Mouse (Mus musculus) intestine, embryonic 15.5 days (tissue): ENCODE results near the gene Commd2. TPM values are rescaled to one million over a fixed set of nuclear protein-coding genes. Genes with fewer than 3 reads are reported as not detected.
A peak's percentile ranks its signal among the peaks of the same experiment; 100 is the strongest.

Experiments
- ATAC-seq: fragments of 200-750 bp; cut with Nextera tagmentation; 2 replicates; pipeline ENCODE4 v1.8.0; 2017; ENCODE audit warnings: moderate TSS enrichment, moderate library complexity
- H3K27ac ChIP-seq: fragments of 300-500 bp; sonication (generic); 2 replicates; pipeline ENCODE4 v1.5.1; 2015; ENCODE audit warnings: mild to moderate bottlenecking, inconsistent platforms
- H3K27me3 ChIP-seq: fragments of 300-500 bp; sonication (generic); replicated peaks from 2 replicates; pipeline ENCODE4 v1.6.1; 2015; ENCODE audit warnings: inconsistent platforms
- H3K36me3 ChIP-seq: fragments of 300-500 bp; sonication (generic); 2 replicates; pipeline ENCODE4 v1.6.1; 2015; ENCODE audit warnings: inconsistent platforms
- H3K4me1 ChIP-seq: fragments of 300-500 bp; sonication (generic); replicated peaks from 2 replicates; pipeline ENCODE4 v1.6.1; 2015; ENCODE audit warnings: inconsistent platforms
- H3K4me2 ChIP-seq: fragments of 300-500 bp; sonication (generic); replicated peaks from 2 replicates; pipeline ENCODE4 v1.6.1; 2015; ENCODE audit warnings: mild to moderate bottlenecking, inconsistent platforms
- H3K4me3 ChIP-seq: fragments of 300-500 bp; sonication (generic); replicated peaks from 2 replicates; pipeline ENCODE4 v1.5.1; 2015; ENCODE audit warnings: inconsistent platforms
- H3K9ac ChIP-seq: fragments of 300-500 bp; sonication (generic); 2 replicates; pipeline ENCODE4 v1.6.1; 2015; ENCODE audit warnings: inconsistent platforms
- H3K9me3 ChIP-seq: fragments of 300-500 bp; sonication (generic); 2 replicates; pipeline ENCODE4 v1.6.1; 2016; ENCODE audit warnings: inconsistent platforms
- whole genome bisulfite sequencing: fragments of 180-500 bp; shearing (Covaris S2); methylation state at CpG from one replicate; pipeline ENCODE4 v1.1.7; 2015; 5-methylcytosine and 5-hydroxymethylcytosine counted together
- polyA plus RNA-seq: library from polyadenylated mRNA; unstranded; fragments of >200 nt; fragmentation: Nextera tagmentation; extraction: Ambion mirVana; gene quantifications from 2 replicates; pipeline ENCODE4 v1.2.1, GENCODE M21; 2015

The Commd2 gene
- polyA plus RNA-seq, 1 experiment from 2014 or later, result 79.6 TPM

DNA sequence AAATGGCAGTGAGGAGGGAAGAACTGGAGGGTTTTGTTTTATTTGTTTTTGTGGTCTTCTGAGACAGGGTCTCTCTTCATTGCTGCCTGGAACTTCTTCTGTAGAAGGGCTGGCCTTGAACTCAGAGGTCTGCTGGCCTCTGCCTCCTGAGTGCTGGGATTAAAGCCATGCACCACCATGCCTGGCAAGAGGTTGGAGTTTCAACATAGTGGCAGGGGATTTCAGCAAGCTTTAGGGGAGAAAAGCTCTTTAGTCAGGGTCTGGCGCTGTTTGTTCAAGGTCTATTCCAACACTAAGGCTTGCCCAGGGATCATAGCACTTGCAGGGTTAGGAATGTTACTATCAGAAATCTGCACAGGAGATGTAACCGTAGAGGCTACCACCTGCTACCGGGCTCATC is 2.1 kb upstream of the Commd2 start:
- H3K4me2 ChIP-seq, result no peak overlapping the region
- 85% methylated on average over 3 of the region's 3 CpGs for WGBS
- no peaks in the 10 kb centered on the region for H3K4me1 ChIP-seq
- ATAC-seq, result no peak
- H3K9ac ChIP-seq, result no peak overlapping the region
- H3K9me3 ChIP-seq, result no peaks in the 10 kb centered on the region
- no peaks in the 10 kb centered on the region for H3K36me3 ChIP-seq
- no peak overlapping the region for H3K4me3 ChIP-seq
- no peaks in the 10 kb centered on the region for H3K27me3 ChIP-seq
- no peak overlapping the region for H3K27ac ChIP-seq

DNA sequence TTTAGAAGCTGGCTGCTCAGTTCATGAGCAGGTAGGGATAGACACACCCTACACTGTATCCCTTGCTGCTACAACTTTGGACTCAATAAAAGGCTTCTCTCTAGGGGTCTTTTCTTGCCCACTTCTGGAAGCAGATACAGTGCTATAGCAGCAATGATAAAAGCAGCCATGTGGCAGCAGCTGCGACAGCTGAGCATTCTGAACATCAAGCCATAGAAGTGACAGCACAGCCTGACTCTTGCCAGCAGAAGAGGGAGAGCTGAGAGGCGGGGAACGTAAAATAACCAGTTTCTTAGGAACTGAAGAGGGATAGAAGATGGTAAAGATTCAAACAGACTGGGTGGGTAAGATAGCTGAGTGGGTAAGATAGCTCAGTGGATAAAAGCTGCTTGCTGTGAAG is 970 bp upstream of the Commd2 start:
- no peaks in the 10 kb centered on the region for H3K27me3 ChIP-seq
- H3K4me3 ChIP-seq, result no peak overlapping the region
- no peak overlapping the region for H3K4me2 ChIP-seq
- WGBS, result 87% methylated on average over 3 of the region's 3 CpGs
- H3K36me3 ChIP-seq, result no peaks in the 10 kb centered on the region
- no peak for ATAC-seq
- H3K27ac ChIP-seq, result no peak overlapping the region
- H3K9ac ChIP-seq, result no peak overlapping the region
- no peaks in the 10 kb centered on the region for H3K4me1 ChIP-seq
- no peaks in the 10 kb centered on the region for H3K9me3 ChIP-seq

DNA sequence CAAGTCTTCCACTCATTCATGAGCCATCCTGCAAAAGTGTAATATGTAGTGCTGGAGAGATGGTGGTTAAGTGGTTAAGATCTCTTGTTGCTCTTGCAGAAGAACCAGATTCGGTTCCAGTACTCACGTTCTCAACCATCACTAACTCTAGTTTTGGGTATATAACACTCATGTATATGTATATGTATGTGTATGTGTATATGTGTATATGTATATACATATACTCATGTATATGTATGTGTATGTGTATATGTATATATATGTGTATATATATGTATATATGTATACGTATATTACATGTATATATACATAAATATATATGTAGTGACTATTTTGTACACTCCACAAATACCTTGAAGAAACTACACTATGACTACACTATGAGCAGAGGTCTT is 347 bp upstream of the Commd2 start:
- peak overlapping the region; percentile 69 for H3K4me3 ChIP-seq
- 70% methylated on average over 3 of the region's 3 CpGs for WGBS
- no peak overlapping the region for H3K27ac ChIP-seq
- peak overlapping the region; percentile 60 for H3K4me2 ChIP-seq
- no peaks in the 10 kb centered on the region for H3K4me1 ChIP-seq
- no peaks in the 10 kb centered on the region for H3K36me3 ChIP-seq
- H3K9ac ChIP-seq, result peak overlapping the region; percentile 78
- H3K27me3 ChIP-seq, result no peaks in the 10 kb centered on the region
- no peaks in the 10 kb centered on the region for H3K9me3 ChIP-seq
- peak; percentile 40 for ATAC-seq

DNA sequence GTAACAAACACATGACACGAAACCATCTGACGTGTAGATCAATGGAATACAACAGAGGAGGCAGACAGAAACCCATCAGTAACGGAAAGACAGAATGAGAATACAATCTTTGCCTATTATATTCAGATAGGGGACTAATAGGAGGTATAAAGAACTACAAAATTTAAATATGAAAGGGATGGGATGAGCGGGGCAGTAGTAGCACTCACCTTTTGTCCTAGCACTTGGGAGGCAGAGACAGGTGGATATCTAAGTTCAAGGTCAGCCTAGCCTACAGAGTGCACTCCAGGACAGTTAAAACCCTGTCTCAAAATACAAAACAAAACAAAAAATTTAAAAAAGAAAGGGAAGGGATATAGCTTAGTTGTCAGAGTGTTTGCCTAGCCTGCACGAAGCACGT is 8.3 kb downstream of the Commd2 start:
- H3K27ac ChIP-seq, result no peak overlapping the region
- H3K9me3 ChIP-seq, result no peaks in the 10 kb centered on the region
- no peaks in the 10 kb centered on the region for H3K36me3 ChIP-seq
- no peaks in the 10 kb centered on the region for H3K27me3 ChIP-seq
- H3K4me1 ChIP-seq, result no peaks in the 10 kb centered on the region
- WGBS, result 92% methylated on average over 6 of the region's 6 CpGs
- no peak overlapping the region for H3K4me2 ChIP-seq
- no peak overlapping the region for H3K4me3 ChIP-seq
- H3K9ac ChIP-seq, result no peak overlapping the region
- ATAC-seq, result no peak

DNA sequence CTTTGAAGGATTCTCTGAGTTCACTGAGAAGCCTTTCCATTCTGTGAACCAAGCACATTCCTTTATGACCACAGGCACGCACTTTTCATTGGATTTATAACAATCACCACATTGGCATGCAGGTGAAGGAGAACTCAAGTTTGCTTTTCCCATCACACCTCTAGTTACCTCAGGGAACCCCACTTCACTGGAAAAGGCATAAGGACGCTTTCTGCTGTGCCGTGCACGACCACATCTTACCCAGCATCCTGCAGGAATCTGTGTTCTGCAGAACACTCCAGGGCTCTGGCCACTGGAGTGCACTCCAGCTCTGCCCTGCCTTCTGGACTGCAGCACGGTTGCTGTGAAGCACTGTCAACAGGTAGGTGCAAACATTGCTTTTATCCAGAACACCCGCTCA is 13.9 kb downstream of the Commd2 start:
- H3K4me2 ChIP-seq, result no peak overlapping the region
- WGBS, result 62% methylated on average over 6 of the region's 6 CpGs

DNA sequence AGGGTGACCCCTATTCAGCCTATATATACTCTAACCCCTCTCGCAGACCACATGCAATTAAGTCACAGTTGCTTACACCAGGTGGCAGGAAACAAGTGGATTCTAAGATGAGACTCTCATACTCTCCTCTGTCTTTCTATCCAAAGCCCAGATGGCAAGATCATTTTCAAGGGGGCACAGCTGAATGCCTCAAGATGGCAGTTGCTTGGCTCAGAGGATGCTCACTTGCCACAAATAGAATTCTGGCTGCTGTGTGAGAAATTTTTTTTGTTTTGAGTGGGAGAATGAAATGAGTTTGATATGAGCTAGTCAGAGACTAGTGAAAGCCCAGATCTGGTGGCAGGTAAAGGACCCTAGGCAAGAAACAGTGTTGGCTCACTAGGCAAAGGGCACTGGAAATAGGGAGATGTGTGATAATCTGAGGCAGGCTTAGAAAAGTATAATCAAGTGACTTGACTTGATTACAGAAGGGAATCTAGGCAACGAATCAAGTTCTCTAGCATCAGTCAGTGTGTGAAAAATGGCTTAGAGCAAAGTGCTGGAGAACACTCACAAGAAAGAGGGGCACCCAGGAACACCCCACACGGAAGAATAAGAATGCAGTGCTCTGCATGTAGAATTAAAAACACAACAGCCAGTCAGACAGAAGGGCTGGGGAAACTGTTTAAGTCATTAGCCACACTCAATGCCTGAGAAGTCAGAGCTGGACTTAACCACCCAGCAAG is 16.6 kb downstream of the Commd2 start:
- no peak overlapping the region for H3K4me3 ChIP-seq
- no peaks in the 10 kb centered on the region for H3K4me1 ChIP-seq
- H3K9me3 ChIP-seq, result no peaks in the 10 kb centered on the region
- no peak overlapping the region for H3K27ac ChIP-seq
- no peak overlapping the region for H3K4me2 ChIP-seq
- no peak for ATAC-seq
- no peaks in the 10 kb centered on the region for H3K36me3 ChIP-seq
- H3K9ac ChIP-seq, result no peak overlapping the region
- no peaks in the 10 kb centered on the region for H3K27me3 ChIP-seq
- WGBS, result 77% methylated on average over 3 of the region's 3 CpGs

More for the DNA sequence above, 13.9 kb downstream of the Commd2 start:
- Histone ChIP-seq H3K36me3 (no peaks in the 10 kb centered on the region), H3K9me3 (no peaks in the 10 kb centered on the region), H3K27ac (no peak overlapping the region), H3K4me3 (no peak overlapping the region), H3K27me3 (no peaks in the 10 kb centered on the region), H3K9ac (no peak overlapping the region), H3K4me1 (no peaks in the 10 kb centered on the region)
- no peak for ATAC-seq

DNA sequence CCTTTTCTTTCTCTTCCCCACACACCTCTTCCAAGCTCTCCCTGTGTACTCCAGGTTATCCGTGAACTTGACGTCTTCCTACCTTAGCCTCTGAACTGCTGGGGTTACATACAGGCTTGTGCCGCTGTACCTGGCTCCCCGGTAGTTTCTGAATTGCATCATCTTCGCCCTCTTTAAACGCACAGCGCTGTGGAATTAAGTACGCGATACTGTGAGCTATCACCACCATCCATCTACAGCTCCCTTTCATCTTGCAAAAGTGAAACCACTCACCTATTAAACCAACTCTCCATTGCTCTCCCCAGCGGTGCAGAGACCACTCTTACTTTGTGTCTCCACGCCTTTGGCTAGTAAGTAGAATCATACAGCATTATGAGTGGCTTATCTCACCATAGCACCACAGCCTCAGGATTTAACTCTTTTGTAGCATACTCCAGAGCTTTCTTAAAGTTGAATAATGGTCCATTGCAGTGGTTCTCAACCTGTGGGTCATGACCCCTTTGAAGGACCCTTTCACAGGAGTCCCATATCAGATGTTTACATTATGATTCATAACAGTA is 24.5 kb downstream of the Commd2 start:
- 63% methylated on average over 11 of the region's 11 CpGs for WGBS
- Histone ChIP-seq H3K27me3 (no peaks in the 10 kb centered on the region), H3K4me1 (no peaks in the 10 kb centered on the region), H3K9me3 (no peaks in the 10 kb centered on the region), H3K36me3 (no peaks in the 10 kb centered on the region), H3K27ac (no peak overlapping the region), H3K4me3 (no peak overlapping the region), H3K9ac (no peak overlapping the region), H3K4me2 (peak overlapping the region; percentile 26; the same call in 1 of the 2 replicates)
- no peak for ATAC-seq

DNA sequence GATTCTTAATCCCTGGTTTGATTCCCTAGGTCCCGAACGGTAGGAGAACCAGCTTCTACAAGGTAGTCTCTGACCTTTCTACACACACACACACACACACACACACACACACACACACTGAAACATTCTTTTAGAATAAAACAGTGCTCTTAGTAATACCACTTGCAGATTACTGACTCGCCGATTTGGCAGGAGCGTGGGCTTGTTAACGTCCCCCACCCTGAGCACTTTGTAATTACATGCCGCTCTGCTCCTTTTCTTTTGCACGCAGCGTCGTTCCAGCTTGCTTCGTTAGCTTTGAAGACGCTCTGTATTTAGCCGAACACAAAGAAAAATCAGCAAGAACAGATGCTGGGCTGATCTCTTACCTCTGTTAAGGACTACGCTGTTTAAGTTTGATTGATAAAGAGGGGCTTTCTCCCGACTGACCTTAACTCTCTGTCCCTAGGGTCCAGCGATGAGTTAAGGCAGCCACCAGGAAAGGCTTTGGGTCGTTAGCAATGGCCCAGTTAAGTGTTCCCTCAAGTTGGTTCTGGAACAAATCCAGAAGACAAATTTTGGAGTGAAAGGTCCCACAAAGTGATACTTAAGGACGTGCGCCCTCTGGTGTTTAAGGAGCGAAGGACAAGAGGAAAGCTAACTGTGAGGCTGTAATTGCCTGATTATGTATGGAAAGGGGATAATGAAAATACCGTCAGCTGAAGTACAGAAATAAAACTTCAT is 26.1 kb downstream of the Commd2 start:
- H3K27me3 ChIP-seq, result no peaks in the 10 kb centered on the region
- WGBS, result 35% methylated on average over 21 of the region's 21 CpGs
- H3K4me3 ChIP-seq, result peak overlapping the region; percentile 24
- peak overlapping the region; percentile 58 for H3K4me2 ChIP-seq
- H3K9ac ChIP-seq, result 0 out of 2 replicates have a peak overlapping the region, but pooled peaks have one; percentile 15
- H3K27ac ChIP-seq, result no peak overlapping the region; the same call in 1 of the 2 replicates
- H3K36me3 ChIP-seq, result no peaks in the 10 kb centered on the region
- H3K4me1 ChIP-seq, result no peaks in the 10 kb centered on the region
- ATAC-seq, result peak; percentile 36; the same call in 1 of the 2 replicates
- no peaks in the 10 kb centered on the region for H3K9me3 ChIP-seq

DNA sequence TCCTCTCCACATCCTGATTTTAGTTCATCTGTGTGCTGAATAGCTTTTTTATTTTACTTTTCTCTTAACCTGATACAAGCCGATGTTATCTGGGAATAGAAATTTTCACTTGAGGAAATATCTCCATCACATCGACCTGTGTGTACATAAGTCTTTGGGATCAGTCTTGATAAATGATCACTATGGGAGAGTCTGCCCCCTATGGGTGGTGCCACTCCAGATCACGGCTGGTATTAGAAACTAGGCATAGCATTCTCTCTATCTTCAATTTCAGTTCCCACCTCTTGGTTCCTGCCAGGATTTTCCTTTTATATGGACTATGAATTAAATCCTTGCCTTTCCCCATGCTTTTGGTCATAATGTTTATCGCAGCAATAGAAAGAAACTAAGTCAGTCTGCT is 31.8 kb downstream of the Commd2 start:
- no peaks in the 10 kb centered on the region for H3K4me1 ChIP-seq
- H3K4me3 ChIP-seq, result no peak overlapping the region
- H3K27ac ChIP-seq, result no peak overlapping the region
- no peak for ATAC-seq
- H3K4me2 ChIP-seq, result no peak overlapping the region
- no peaks in the 10 kb centered on the region for H3K9me3 ChIP-seq
- no peak overlapping the region for H3K9ac ChIP-seq
- WGBS, result 76% methylated on average over 4 of the region's 4 CpGs
- H3K36me3 ChIP-seq, result no peaks in the 10 kb centered on the region
- H3K27me3 ChIP-seq, result no peaks in the 10 kb centered on the region

DNA sequence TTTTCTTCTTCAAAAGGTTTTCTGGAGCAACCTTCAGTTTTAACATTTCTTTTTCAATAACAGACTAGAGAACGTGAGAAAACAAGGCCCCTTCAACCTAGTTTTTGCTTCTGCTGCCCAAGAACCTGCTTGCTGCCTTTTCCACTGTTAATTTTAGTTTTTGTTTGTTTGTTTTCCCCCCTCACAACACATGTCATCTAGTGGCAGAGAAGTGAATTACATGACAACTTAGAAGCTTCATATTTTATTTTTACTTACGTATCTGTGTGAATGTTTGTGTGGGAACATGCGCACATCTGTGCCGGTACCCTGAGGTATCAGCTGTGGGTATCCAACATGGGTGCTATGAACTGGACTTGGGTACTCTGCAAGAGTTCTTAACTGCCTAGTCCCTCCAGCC is 35.9 kb downstream of the Commd2 start:
- no peak overlapping the region for H3K27ac ChIP-seq
- WGBS, result 92% methylated on average over 4 of the region's 4 CpGs
- no peaks in the 10 kb centered on the region for H3K36me3 ChIP-seq
- no peaks in the 10 kb centered on the region for H3K27me3 ChIP-seq
- no peak overlapping the region for H3K4me2 ChIP-seq
- H3K9ac ChIP-seq, result no peak overlapping the region
- no peak overlapping the region for H3K4me3 ChIP-seq
- no peaks in the 10 kb centered on the region for H3K4me1 ChIP-seq
- ATAC-seq, result no peak
- H3K9me3 ChIP-seq, result no peaks in the 10 kb centered on the region

DNA sequence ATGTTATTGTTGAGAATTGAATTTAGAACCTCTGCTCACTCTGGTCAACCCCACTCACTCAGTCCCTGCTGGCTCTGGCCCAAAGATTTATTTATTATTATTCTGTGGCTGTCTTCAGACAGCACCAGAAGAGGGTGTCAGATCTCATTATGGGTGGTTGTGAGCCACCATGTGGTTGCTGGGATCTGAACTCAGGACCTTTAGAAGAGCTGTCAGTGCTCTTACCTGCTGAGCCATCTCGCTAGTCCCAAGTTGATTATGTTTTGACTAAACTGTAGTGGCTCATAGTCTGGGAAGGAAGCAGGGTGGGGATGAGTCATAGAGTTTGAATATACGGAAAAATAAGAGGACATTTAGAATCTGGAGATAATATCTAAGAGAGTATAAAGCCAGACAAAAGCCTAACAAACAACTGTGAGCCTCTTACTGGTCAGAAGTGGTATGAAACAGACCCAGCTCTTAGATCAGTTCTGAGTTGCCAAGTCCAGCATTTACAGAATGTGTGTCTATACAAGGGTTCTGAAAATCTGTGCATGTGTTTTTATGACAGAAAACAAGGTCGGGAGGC is 39.0 kb downstream of the Commd2 start:
- H3K27me3 ChIP-seq, result no peaks in the 10 kb centered on the region
- no peak overlapping the region for H3K9ac ChIP-seq
- H3K36me3 ChIP-seq, result no peaks in the 10 kb centered on the region
- no peak overlapping the region for H3K4me2 ChIP-seq
- no peak overlapping the region for H3K4me3 ChIP-seq
- H3K4me1 ChIP-seq, result no peaks in the 10 kb centered on the region
- no peak overlapping the region for H3K27ac ChIP-seq
- ATAC-seq, result no peak
- no peaks in the 10 kb centered on the region for H3K9me3 ChIP-seq
- 66% methylated on average over 3 of the region's 3 CpGs for WGBS

DNA sequence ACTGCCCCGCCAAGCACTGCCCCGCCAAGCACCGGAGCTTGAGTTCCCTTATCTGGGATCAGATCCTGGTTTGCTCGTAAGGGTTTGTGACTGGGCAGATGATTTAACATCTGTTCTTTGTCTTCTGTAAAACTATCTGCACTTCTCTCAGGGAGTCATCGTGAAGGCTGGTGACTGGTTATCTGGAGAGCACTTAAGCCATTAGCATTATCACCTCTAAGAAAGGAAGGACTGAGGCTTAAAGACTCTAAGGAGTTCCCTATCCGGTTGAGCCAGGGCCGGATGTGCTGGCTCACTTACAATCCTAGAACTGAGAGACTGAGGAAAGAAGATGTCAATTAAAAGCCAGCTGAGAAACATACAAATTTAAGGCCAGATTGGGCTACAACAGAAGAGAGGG is 39.7 kb downstream of the Commd2 start:
- Histone ChIP-seq H3K4me1 (no peaks in the 10 kb centered on the region), H3K9me3 (no peaks in the 10 kb centered on the region), H3K9ac (no peak overlapping the region), H3K27me3 (no peaks in the 10 kb centered on the region), H3K4me2 (no peak overlapping the region), H3K27ac (no peak overlapping the region), H3K4me3 (no peak overlapping the region), H3K36me3 (no peaks in the 10 kb centered on the region)
- 50% methylated on average over 7 of the region's 7 CpGs for WGBS
- no peak for ATAC-seq
